Mouse (Mus musculus): ENCODE data around the gene Pon3. TPM values are rescaled to one million over a fixed set of nuclear protein-coding genes. Genes with fewer than 3 reads are reported as not detected.

The Pon3 gene
- polyA plus RNA-seq, 1 experiment: 2.5 TPM

GRCm38 (mm10) chr6:5262322-5263249 lies 6.5 kb upstream of the Pon3 start:
- Histone ChIP-seq H3K4me3 (ENCODE audit: insufficient read depth, low read length) (no peak overlapping the region), H3K27ac (ENCODE audit: insufficient read depth, low read length) (no peak overlapping the region), H3K4me1 (ENCODE audit: control insufficient read depth, insufficient read depth, low read length) (no peaks in the 10 kb centered on the region)
- TF ChIP-seq POLR2A (IDR thresholded peaks at IDR 0.05; ENCODE audit: extremely low read depth, insufficient read depth, low read length) (no peak), CTCF (IDR thresholded peaks at IDR 0.05; ENCODE audit: extremely low read depth, insufficient read depth, low read length) (no peak)

DNA sequence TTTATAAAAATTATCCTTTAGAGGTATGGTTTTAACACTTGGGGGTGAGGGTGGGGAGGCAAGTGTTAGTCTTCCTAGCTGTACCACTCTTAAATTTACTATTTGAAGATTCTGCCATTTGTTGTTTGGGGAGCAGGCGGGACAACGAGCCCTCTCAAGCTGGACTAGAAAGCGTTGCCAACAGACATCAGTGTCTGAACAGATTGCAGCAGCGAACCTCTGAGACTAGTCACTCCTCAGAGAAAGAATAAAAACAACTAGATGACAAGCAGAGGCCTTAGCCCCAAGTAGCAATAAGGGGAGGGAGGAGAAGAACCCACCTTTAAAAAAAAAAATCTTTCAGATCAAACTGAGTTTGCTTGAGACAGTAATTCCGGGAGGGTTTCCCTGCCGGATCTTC lies 795 bp downstream of the Pon3 start:
- H3K27ac ChIP-seq (ENCODE audit: insufficient read depth, low read length): no peak overlapping the region
- TF ChIP-seq CTCF (IDR thresholded peaks at IDR 0.05; ENCODE audit: extremely low read depth, insufficient read depth, low read length) (no peak), POLR2A (IDR thresholded peaks at IDR 0.05; ENCODE audit: extremely low read depth, insufficient read depth, low read length) (no peak)
- 0 out of 2 replicates have a peak overlapping the region, but pooled peaks have one; percentile 11 for H3K4me3 ChIP-seq (ENCODE audit: insufficient read depth, low read length)
- no peaks in the 10 kb centered on the region for H3K4me1 ChIP-seq (ENCODE audit: control insufficient read depth, insufficient read depth, low read length)

DNA sequence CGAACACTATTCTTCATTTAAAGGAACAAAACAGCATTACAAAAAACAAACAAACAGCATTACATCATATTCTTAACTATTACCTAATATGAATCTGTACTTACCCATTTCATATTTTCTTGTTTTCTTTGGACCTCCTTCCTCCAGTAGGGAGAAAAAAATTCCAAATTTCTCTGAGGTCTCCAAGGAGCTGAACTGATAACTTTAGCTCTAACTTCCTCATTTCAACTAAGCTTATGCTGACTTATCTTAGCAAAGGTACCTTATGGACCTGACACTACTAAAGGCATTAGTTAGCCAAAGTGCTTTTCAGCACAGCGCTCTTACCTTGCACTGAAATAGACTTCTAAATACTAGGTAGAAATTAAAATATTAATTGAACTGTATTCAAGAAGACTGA lies 1.2 kb downstream of the Pon3 start:
- TF ChIP-seq POLR2A (IDR thresholded peaks at IDR 0.05; ENCODE audit: extremely low read depth, insufficient read depth, low read length) (no peak), CTCF (IDR thresholded peaks at IDR 0.05; ENCODE audit: extremely low read depth, insufficient read depth, low read length) (no peak)
- Histone ChIP-seq H3K27ac (ENCODE audit: insufficient read depth, low read length) (no peak overlapping the region), H3K4me3 (ENCODE audit: insufficient read depth, low read length) (no peak overlapping the region), H3K4me1 (ENCODE audit: control insufficient read depth, insufficient read depth, low read length) (no peaks in the 10 kb centered on the region)

- no peak for TF ChIP-seq POLR2A (IDR thresholded peaks at IDR 0.05; ENCODE audit: extremely low read depth, insufficient read depth, low read length)
- H3K4me3 ChIP-seq (ENCODE audit: insufficient read depth, low read length): no peak overlapping the region
- H3K4me1 ChIP-seq (ENCODE audit: control insufficient read depth, insufficient read depth, low read length): no peaks in the 10 kb centered on the region
- H3K27ac ChIP-seq (ENCODE audit: insufficient read depth, low read length): no peak overlapping the region
Measured at GRCm38 (mm10) chr6:5245926-5246325, 10.2 kb downstream of the Pon3 start.

DNA sequence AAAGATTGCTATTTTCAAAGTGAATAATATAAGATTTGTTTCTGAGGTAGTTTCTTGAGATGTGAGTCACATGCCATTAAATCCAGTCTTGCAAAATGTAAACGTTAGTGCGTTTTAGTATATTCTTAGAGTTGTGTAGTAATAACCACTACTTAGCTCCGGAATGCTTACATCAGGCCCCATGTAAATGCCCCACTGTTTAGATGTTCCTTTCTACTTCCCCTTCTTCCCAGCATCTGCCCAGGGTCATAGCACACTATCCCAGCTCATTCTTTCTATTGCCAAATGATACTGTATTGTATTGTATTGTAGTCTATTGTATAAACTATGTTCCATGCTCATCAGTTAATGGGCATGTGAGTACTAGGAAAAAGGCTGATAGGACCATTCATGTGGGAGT lies 17.3 kb downstream of the Pon3 start:
- Histone ChIP-seq H3K27ac (ENCODE audit: insufficient read depth, low read length) (no peak overlapping the region), H3K4me1 (ENCODE audit: control insufficient read depth, insufficient read depth, low read length) (no peaks in the 10 kb centered on the region), H3K4me3 (ENCODE audit: insufficient read depth, low read length) (no peak overlapping the region)
- no peak for TF ChIP-seq POLR2A (IDR thresholded peaks at IDR 0.05; ENCODE audit: extremely low read depth, insufficient read depth, low read length)

GRCm38 (mm10) chr6:5237510-5237909 lies 18.6 kb downstream of the Pon3 start:
- TF ChIP-seq POLR2A (IDR thresholded peaks at IDR 0.05; ENCODE audit: extremely low read depth, insufficient read depth, low read length) (no peak), CTCF (IDR thresholded peaks at IDR 0.05; ENCODE audit: extremely low read depth, insufficient read depth, low read length) (no peak)
- no peak overlapping the region for H3K4me3 ChIP-seq (ENCODE audit: insufficient read depth, low read length)
- no peaks in the 10 kb centered on the region for H3K4me1 ChIP-seq (ENCODE audit: control insufficient read depth, insufficient read depth, low read length)
- H3K27ac ChIP-seq (ENCODE audit: insufficient read depth, low read length): no peak overlapping the region

- Histone ChIP-seq H3K4me3 (ENCODE audit: insufficient read depth, low read length) (no peak overlapping the region), H3K27ac (ENCODE audit: insufficient read depth, low read length) (no peak overlapping the region), H3K4me1 (ENCODE audit: control insufficient read depth, insufficient read depth, low read length) (no peaks in the 10 kb centered on the region)
- TF ChIP-seq CTCF (IDR thresholded peaks at IDR 0.05; ENCODE audit: extremely low read depth, insufficient read depth, low read length): no peak
- TF ChIP-seq POLR2A (IDR thresholded peaks at IDR 0.05; ENCODE audit: extremely low read depth, insufficient read depth, low read length): no peak
Measured at GRCm38 (mm10) chr6:5236843-5237371, 19.2 kb downstream of the Pon3 start.

DNA sequence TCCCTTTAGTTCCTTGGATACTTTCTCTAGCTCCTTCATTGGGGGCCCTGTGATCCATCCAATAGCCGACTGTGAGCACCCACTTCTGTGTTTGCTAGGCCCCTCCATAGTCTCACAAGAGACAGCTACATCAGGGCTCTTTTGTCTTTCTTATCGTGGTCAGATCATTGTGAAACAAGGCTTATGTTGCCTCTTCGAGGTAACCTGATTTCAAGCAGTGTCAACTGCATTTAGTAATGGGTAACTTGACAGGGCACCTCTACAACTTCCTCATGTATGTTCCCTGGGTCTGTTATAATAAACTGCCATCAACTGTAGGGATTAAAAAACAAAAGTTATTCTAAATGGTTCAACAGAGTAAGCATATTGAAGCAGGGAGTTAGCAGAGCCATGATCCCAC lies 21.5 kb downstream of the Pon3 start:
- Histone ChIP-seq H3K4me3 (ENCODE audit: insufficient read depth, low read length) (no peak overlapping the region), H3K27ac (ENCODE audit: insufficient read depth, low read length) (no peak overlapping the region), H3K4me1 (ENCODE audit: control insufficient read depth, insufficient read depth, low read length) (no peaks in the 10 kb centered on the region)
- no peak for TF ChIP-seq POLR2A (IDR thresholded peaks at IDR 0.05; ENCODE audit: extremely low read depth, insufficient read depth, low read length)
- no peak for TF ChIP-seq CTCF (IDR thresholded peaks at IDR 0.05; ENCODE audit: extremely low read depth, insufficient read depth, low read length)

GRCm38 (mm10) chr6:5233812-5234211 lies 22.3 kb downstream of the Pon3 start:
- Histone ChIP-seq H3K27ac (ENCODE audit: insufficient read depth, low read length) (no peak overlapping the region), H3K4me1 (ENCODE audit: control insufficient read depth, insufficient read depth, low read length) (no peaks in the 10 kb centered on the region), H3K4me3 (ENCODE audit: insufficient read depth, low read length) (no peak overlapping the region)
- no peak for TF ChIP-seq POLR2A (IDR thresholded peaks at IDR 0.05; ENCODE audit: extremely low read depth, insufficient read depth, low read length)

DNA sequence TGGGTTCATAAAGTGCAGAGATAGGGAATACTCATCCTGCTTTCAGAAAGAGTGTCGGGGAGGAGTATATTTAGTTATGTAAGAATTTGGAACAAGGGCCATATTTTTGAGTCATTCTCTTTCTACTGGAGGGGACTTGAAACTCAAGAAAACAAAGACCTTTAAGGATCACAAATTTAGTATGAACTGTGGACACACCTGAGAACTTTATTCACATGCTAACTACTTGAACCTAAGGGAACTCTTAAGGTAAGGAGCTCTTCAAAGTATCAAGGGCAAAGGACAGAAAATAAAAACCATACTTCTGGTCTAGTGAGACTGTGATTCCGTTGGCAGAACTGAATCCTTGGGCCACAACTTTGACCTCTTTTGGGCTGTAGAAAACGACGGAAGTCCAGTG lies 24.1 kb downstream of the Pon3 start:
- no peaks in the 10 kb centered on the region for H3K4me1 ChIP-seq (ENCODE audit: control insufficient read depth, insufficient read depth, low read length)
- H3K27ac ChIP-seq (ENCODE audit: insufficient read depth, low read length): no peak overlapping the region
- TF ChIP-seq POLR2A (IDR thresholded peaks at IDR 0.05; ENCODE audit: extremely low read depth, insufficient read depth, low read length): no peak
- TF ChIP-seq CTCF (IDR thresholded peaks at IDR 0.05; ENCODE audit: extremely low read depth, insufficient read depth, low read length): no peak
- no peak overlapping the region for H3K4me3 ChIP-seq (ENCODE audit: insufficient read depth, low read length)
